Mouse (Mus musculus) liver, embryonic 14.5 days (tissue): Measurements from ENCODE around the gene Hand2. TPM values are rescaled to one million over a fixed set of nuclear protein-coding genes. Genes with fewer than 3 reads are reported as not detected.

Source experiments
- ATAC-seq: fragments of 200-750 bp; cut with Nextera tagmentation; 2 replicates; pipeline ENCODE4 v1.8.0; 2017; ENCODE audit warnings: moderate number of reproducible peaks, mild to moderate bottlenecking, moderate library complexity; ENCODE audit not compliant: insufficient read depth
- DNase-seq, 3 experiments: peaks; one replicate each; pipeline ENCODE4 v3.0.0-alpha.2; 2012 to 2013; ENCODE audit warnings: low read depth in 3 of 3, low spot score in 3 of 3
- H3K27ac ChIP-seq: fragments of 300-500 bp; sonication (generic); 2 replicates; pipeline ENCODE4 v1.5.1; 2014; ENCODE audit warnings: moderate library complexity, mild to moderate bottlenecking, control low read depth, inconsistent platforms
- H3K27me3 ChIP-seq: fragments of 300-500 bp; sonication (generic); 2 replicates; pipeline ENCODE4 v1.6.1; 2014; ENCODE audit warnings: mild to moderate bottlenecking, low read length, moderate library complexity; ENCODE audit not compliant: control insufficient read depth, insufficient read depth
- H3K36me3 ChIP-seq: fragments of 300-500 bp; sonication (generic); replicated peaks from 2 replicates; pipeline ENCODE4 v1.6.1; 2014; ENCODE audit warnings: low read depth; ENCODE audit not compliant: control insufficient read depth, insufficient read depth
- H3K4me1 ChIP-seq, 2 experiments: fragments of 200-500 bp in 1 of 2; fragments of 300-500 bp in 1 of 2; sonication (generic) in 1 of 2; replicated peaks; 2 replicates each; pipeline ENCODE4 v1.6.1; 2012 to 2014; ENCODE audit warnings: antibody characterized with exemption in 1 of 2, inconsistent platforms in 1 of 2, low read length in 1 of 2; ENCODE audit not compliant: control insufficient read depth in 2 of 2, insufficient read depth in 2 of 2
- H3K4me2 ChIP-seq: fragments of 300-500 bp; sonication (generic); 2 replicates; pipeline ENCODE4 v1.6.1; 2014; ENCODE audit warnings: low read depth, mild to moderate bottlenecking, control low read depth, moderate library complexity
- H3K4me3 ChIP-seq, 2 experiments: fragments of 200-500 bp in 1 of 2; fragments of 300-500 bp in 1 of 2; sonication (generic) in 1 of 2; 2 replicates each; pipeline ENCODE4 v1.5.1; 2012 to 2014; ENCODE audit warnings: low read depth in 2 of 2, low read length in 2 of 2, mild to moderate bottlenecking in 2 of 2, control low read depth in 1 of 2, inconsistent platforms in 1 of 2, moderate library complexity in 1 of 2; ENCODE audit not compliant: insufficient read depth in 1 of 2
- H3K9ac ChIP-seq: fragments of 300-500 bp; sonication (generic); replicated peaks from 2 replicates; pipeline ENCODE4 v1.6.1; 2014; ENCODE audit warnings: mild to moderate bottlenecking, control low read depth, moderate library complexity
- H3K9me3 ChIP-seq: fragments of 300-500 bp; sonication (generic); 2 replicates; pipeline ENCODE4 v1.6.1; 2016; ENCODE audit warnings: low read length, mixed read lengths; ENCODE audit not compliant: control insufficient read depth
- CTCF ChIP-seq: IDR thresholded peaks from 2 replicates; pipeline ENCODE4 v1.5.1; 2016; ENCODE audit warnings: antibody characterized with exemption, low read depth, control low read depth
- EP300 ChIP-seq: IDR thresholded peaks from 2 replicates; pipeline ENCODE4 v1.6.1; 2016; ENCODE audit warnings: antibody characterized with exemption, low read depth
- WGBS: fragments of 180-500 bp; shearing (Covaris S2); extraction: QIAGEN DNeasy Blood & Tissue Kit; methylation state at CpG from one replicate; pipeline ENCODE4 v1.1.7; 2014; ENCODE audit not compliant: insufficient replicate concordance; 5-methylcytosine and 5-hydroxymethylcytosine counted together
- polyA plus RNA-seq, 2 experiments: library from polyadenylated mRNA; depleted of rRNA in 1 of 2; stranded (reverse) in 1 of 2; unstranded in 1 of 2; fragments of >200 nt; fragmentation: Nextera tagmentation in 1 of 2; extraction: Ambion mirVana in 1 of 2; gene quantifications; 2 replicates each; pipeline versions ENCODE4 v1.2.1 to v1.2.3; 2012 to 2014

Gene Hand2
- polyA plus RNA-seq, 2 experiments = 0.44 to 2.1 TPM

GRCm38 (mm10) chr8:57361003-57361805 is 40.4 kb downstream of the Hand2 start:
- Histone ChIP-seq H3K27me3 (no peaks in the 10 kb centered on the region), H3K9me3 (no peaks in the 10 kb centered on the region), H3K4me2 (no peak overlapping the region), H3K4me3 (no peak overlapping the region), H3K36me3 (no peaks in the 10 kb centered on the region), H3K4me1 (no peaks in the 10 kb centered on the region), H3K27ac (no peak overlapping the region), H3K9ac (no peak overlapping the region)
- DNase-seq (no peak), ATAC-seq (no peak)
- WGBS = 43% methylated on average over 8 of the region's 8 CpGs
- no peak for TF ChIP-seq EP300
- no peak for TF ChIP-seq CTCF

- H3K27me3 ChIP-seq = no peaks in the 10 kb centered on the region
- no peaks in the 10 kb centered on the region for H3K4me1 ChIP-seq
- DNase-seq (no peak), ATAC-seq (no peak)
- no peaks in the 10 kb centered on the region for H3K9me3 ChIP-seq
- H3K4me3 ChIP-seq = no peak overlapping the region
- no peak overlapping the region for H3K4me2 ChIP-seq
- no peak for TF ChIP-seq CTCF
- no peak for TF ChIP-seq EP300
- 62% methylated on average over 2 of the region's 2 CpGs for WGBS
- H3K9ac ChIP-seq = no peak overlapping the region
- H3K27ac ChIP-seq = no peak overlapping the region
- H3K36me3 ChIP-seq = no peaks in the 10 kb centered on the region
Measured at GRCm38 (mm10) chr8:57362881-57363280, 42.1 kb downstream of the Hand2 start.

DNA sequence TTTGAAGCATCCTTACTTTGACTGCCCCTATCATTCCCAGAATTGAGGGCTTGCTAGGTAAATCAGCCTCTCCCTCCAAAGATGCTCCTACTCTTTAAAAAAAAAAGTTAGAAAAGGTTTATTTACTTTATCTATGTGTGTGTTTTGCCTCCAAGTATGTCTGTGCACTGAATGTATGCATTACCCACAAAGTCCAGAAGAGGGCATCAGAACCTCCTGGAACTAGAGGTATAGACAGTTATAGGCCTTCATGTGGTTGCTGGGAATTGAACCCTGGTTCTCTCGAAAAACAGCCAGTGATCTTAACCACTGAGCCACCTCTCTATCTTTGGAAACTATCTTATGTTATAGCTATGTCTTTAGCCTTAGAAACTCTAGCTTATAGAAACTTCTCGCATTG is 53.3 kb downstream of the Hand2 start:
- ATAC-seq = no peak
- H3K4me2 ChIP-seq = no peak overlapping the region
- H3K27ac ChIP-seq = no peak overlapping the region
- no peaks in the 10 kb centered on the region for H3K36me3 ChIP-seq
- no peaks in the 10 kb centered on the region for H3K4me1 ChIP-seq
- no peak overlapping the region for H3K9ac ChIP-seq
- no peak overlapping the region for H3K4me3 ChIP-seq
- no peaks in the 10 kb centered on the region for H3K9me3 ChIP-seq
- TF ChIP-seq EP300 (no peak), CTCF (peak; percentile 17; the same call in 1 of the 2 replicates)
- DNase-seq = no peak
- no peaks in the 10 kb centered on the region for H3K27me3 ChIP-seq
- 64% methylated on average over 2 of the region's 2 CpGs for WGBS

Other genes starting within 250 kb of the Hand2 start
- 0.13 TPM in 1 of 2 replicates, not detected in the other for gene Scrg1, start 134.9 kb downstream of the Hand2 start, polyA plus RNA-seq (2012; rRNA removed)
- gene Scrg1, start 134.9 kb downstream of the Hand2 start, polyA plus RNA-seq (2014; fragmentation: Nextera tagmentation; extraction: Ambion mirVana) = not detected in 2 replicates
- gene Sap30, start 166.9 kb downstream of the Hand2 start, polyA plus RNA-seq (2012; rRNA removed) = 7.5 and 10.6 TPM in 2 replicates
- 14.0 and 14.4 TPM in 2 replicates for gene Sap30, start 166.9 kb downstream of the Hand2 start, polyA plus RNA-seq (2014; fragmentation: Nextera tagmentation; extraction: Ambion mirVana)
- 74.6 and 191 TPM in 2 replicates for gene Hmgb2, start 190.9 kb downstream of the Hand2 start, polyA plus RNA-seq (2012; rRNA removed)
- gene Hmgb2, start 190.9 kb downstream of the Hand2 start, polyA plus RNA-seq (2014; fragmentation: Nextera tagmentation; extraction: Ambion mirVana) = 280 and 300 TPM in 2 replicates